Comparison of ENCODE assay signal across 19 mouse cellular contexts in the genomic region with DNA sequence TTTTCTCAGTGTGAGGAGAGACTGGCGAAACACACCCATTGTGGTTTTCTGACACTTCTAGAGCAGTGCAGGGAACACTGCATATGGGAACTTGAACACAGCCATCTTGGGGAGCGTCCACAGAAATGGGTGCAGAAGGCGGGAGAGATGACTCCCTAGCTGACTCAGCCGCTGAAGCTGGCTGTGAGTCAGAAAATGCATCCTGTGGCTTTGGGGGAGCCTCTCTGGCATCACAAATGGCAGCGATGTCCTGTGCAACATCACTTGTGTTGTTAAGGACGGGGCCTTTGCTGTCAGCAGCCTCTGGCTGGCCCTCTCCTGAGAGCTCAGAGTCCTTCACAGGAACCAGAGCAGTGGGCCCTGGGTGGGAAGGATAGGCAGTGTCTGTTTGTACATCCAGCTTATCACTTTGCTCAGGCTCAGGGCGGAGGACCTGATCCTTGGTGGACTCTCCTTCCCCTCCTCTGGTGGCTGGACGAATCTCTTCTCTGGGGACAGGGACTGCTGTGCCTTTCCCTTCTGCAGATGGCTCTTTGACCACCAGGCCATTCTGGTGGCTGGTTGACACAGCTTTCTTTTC.
A peak's percentile ranks its signal among the peaks of the same experiment; 100 is the strongest.
DNase-seq lines count a peak whose midpoint lies in the region; ATAC-seq lines count a peak whose summit lies in the region.
"Had no signal": no experiment of that assay in that cellular context is flagged by ENCODE, and none has a peak within 500 bp of the region (broad histone marks: within the 10 kb centered on the region; RNA-seq: fewer than 3 reads in every experiment).

No protein-coding gene starts in this region.

- H3K36me3 ChIP-seq in liver, embryonic 13.5 days, result no peaks in the 10 kb centered on the region
- no peaks in the 10 kb centered on the region for H3K36me3 ChIP-seq in forebrain, embryonic 13.5 days (ENCODE audit: poor library complexity, severe bottlenecking)
- H3K36me3 ChIP-seq: embryonic facial prominence, embryonic 13.5 days; forebrain, embryonic 12.5 days; midbrain, embryonic 13.5 days; neural tube, embryonic 12.5 days had no signal

- intact Hi-C loops in left cerebral cortex, postnatal 36 days (cut with DNase I), result no loop called here

- H3K4me2 ChIP-seq in liver, embryonic 13.5 days, result 0 out of 2 replicates have a peak overlapping the region, but pooled peaks have one; percentile 6
- no peak overlapping the region for H3K4me2 ChIP-seq in forebrain, embryonic 13.5 days
- H3K4me2 ChIP-seq: embryonic facial prominence, embryonic 13.5 days; forebrain, embryonic 12.5 days; hindbrain, embryonic 14.5 days; midbrain, embryonic 13.5 days; neural tube, embryonic 12.5 days had no signal

- H3K9ac ChIP-seq in liver, embryonic 13.5 days, result no peak overlapping the region
- no peak overlapping the region for H3K9ac ChIP-seq in forebrain, embryonic 13.5 days
- H3K9ac ChIP-seq: embryonic facial prominence, embryonic 13.5 days; forebrain, embryonic 12.5 days; hindbrain, embryonic 14.5 days; midbrain, embryonic 13.5 days; neural tube, embryonic 12.5 days had no signal

- DNase-seq in 3134 (ENCODE audit: extremely low read depth, insufficient read length, low spot score) (peak; percentile 66), 3T3-L1 (ENCODE audit: low read depth, low spot score) (peak; percentile 86)
- no peak for DNase-seq in liver, embryonic 13.5 days
- no peak for DNase-seq in lung, adult 18-20 months
- DNase-seq in thymus, postnatal 25 days, result no peak
- DNase-seq in left cerebral cortex, postnatal 36 days (ENCODE audit: low spot score in 2 of 2), result no peak
- DNase-seq: cerebellum, adult 11-12 months; heart, adult 18-20 months; kidney, adult 18-20 months; kidney, postnatal 14 days; lung, postnatal 4 days; thymus, adult 2 months had no signal

- peaks cover 34% of the 10 kb centered on the region for H3K4me1 ChIP-seq in liver, embryonic 13.5 days (replicated peaks)
- peaks cover 6% of the 10 kb centered on the region for H3K4me1 ChIP-seq in forebrain, embryonic 13.5 days

- H3K27me3 ChIP-seq in liver, embryonic 13.5 days, result peaks cover 33% of the 10 kb centered on the region
- H3K27me3 ChIP-seq in forebrain, embryonic 13.5 days, result peaks cover 38% of the 10 kb centered on the region

- H3K4me3 ChIP-seq in liver, embryonic 13.5 days (replicated peaks), result no peak overlapping the region
- no peak overlapping the region for H3K4me3 ChIP-seq in forebrain, embryonic 13.5 days
- H3K4me3 ChIP-seq: embryonic facial prominence, embryonic 13.5 days; forebrain, embryonic 12.5 days; midbrain, embryonic 13.5 days; neural tube, embryonic 12.5 days had no signal

- peak; percentile 18 for ATAC-seq in activated CD4-positive, CD25-positive, alpha-beta regulatory T cell, adult 4 months
- peak; percentile 83 for ATAC-seq in liver, embryonic 13.5 days (ENCODE audit: low read depth)
- ATAC-seq in forebrain, embryonic 13.5 days, result no peak
- ATAC-seq: midbrain, embryonic 13.5 days had no signal

- WGBS in liver, embryonic 13.5 days (ENCODE audit: insufficient replicate concordance), result 45% methylated on average over 8 of the region's 8 CpGs
- WGBS in forebrain, embryonic 13.5 days, result 88% methylated on average over 8 of the region's 8 CpGs

- no peaks in the 10 kb centered on the region for H3K9me3 ChIP-seq in liver, embryonic 13.5 days (replicated peaks)
- no peaks in the 10 kb centered on the region for H3K9me3 ChIP-seq in forebrain, embryonic 13.5 days (replicated peaks)
- H3K9me3 ChIP-seq: embryonic facial prominence, embryonic 13.5 days; forebrain, embryonic 12.5 days; midbrain, embryonic 13.5 days; neural tube, embryonic 12.5 days had no signal

- no peak overlapping the region for H3K27ac ChIP-seq in liver, embryonic 13.5 days
- H3K27ac ChIP-seq in forebrain, embryonic 13.5 days, result no peak overlapping the region
- H3K27ac ChIP-seq: embryonic facial prominence, embryonic 13.5 days; forebrain, embryonic 12.5 days; hindbrain, embryonic 14.5 days; midbrain, embryonic 13.5 days; neural tube, embryonic 12.5 days had no signal

Comparison
In these comparisons a context has a peak if more than half of its experiments do, and no peak if none do; other contexts are left out.
1. DNase-seq: peak in 3134 (single experiment) and 3T3-L1 (single experiment); none in liver, embryonic 13.5 days (single experiment), lung, adult 18-20 months (0 of 2), thymus, postnatal 25 days (single experiment) and left cerebral cortex, postnatal 36 days (0 of 2).